Mouse (Mus musculus) midbrain, embryonic 10.5 days (tissue): ENCODE measurements around the gene 2610044O15Rik8. TPM values are rescaled to one million over a fixed set of nuclear protein-coding genes. Genes with fewer than 3 reads are reported as not detected.
"Not testable (repeated sequence)": the region's sequence is repeated elsewhere in the genome, so short reads cannot be mapped to it uniquely, and the experiment has no call there.

Experiments used
- DNase-seq: peaks from one replicate; pipeline ENCODE4 v3.0.0-alpha.2; 2017; ENCODE audit warnings: low spot score
- H3K27ac ChIP-seq: fragments of 300-500 bp; sonication (generic); replicated peaks from 2 replicates; pipeline ENCODE4 v1.5.1; 2016; ENCODE audit warnings: mild to moderate bottlenecking
- H3K27me3 ChIP-seq: fragments of 300-500 bp; sonication (generic); 2 replicates; pipeline ENCODE4 v1.6.1; 2016; ENCODE audit warnings: low read depth, mild to moderate bottlenecking; ENCODE audit not compliant: poor library complexity, severe bottlenecking
- H3K36me3 ChIP-seq: fragments of 300-500 bp; sonication (generic); 2 replicates; pipeline ENCODE4 v1.6.1; 2016; ENCODE audit warnings: mild to moderate bottlenecking, moderate library complexity
- H3K4me1 ChIP-seq: fragments of 300-500 bp; sonication (generic); 2 replicates; pipeline ENCODE4 v1.6.1; 2016
- H3K4me3 ChIP-seq: fragments of 300-500 bp; sonication (generic); 2 replicates; pipeline ENCODE4 v1.5.1; 2016; ENCODE audit warnings: mild to moderate bottlenecking, moderate library complexity
- H3K9me3 ChIP-seq: fragments of 300-500 bp; sonication (generic); replicated peaks from 2 replicates; pipeline ENCODE4 v1.6.1; 2016; ENCODE audit warnings: mild to moderate bottlenecking
- WGBS: fragments of 180-500 bp; shearing (Covaris S2); methylation state at CpG from one replicate; pipeline ENCODE4 v1.1.7; 2016; 5-methylcytosine and 5-hydroxymethylcytosine counted together
- polyA plus RNA-seq: library from polyadenylated mRNA; unstranded; fragments of >200 nt; fragmentation: Nextera tagmentation; extraction: Ambion mirVana; gene quantifications from 2 replicates; pipeline ENCODE4 v1.2.1, GENCODE M21; 2016

The 2610044O15Rik8 gene
- polyA plus RNA-seq, result 19.5 and 24.2 TPM in 2 replicates

- H3K27me3 ChIP-seq, result no peaks in the 10 kb centered on the region
- no peaks in the 10 kb centered on the region for H3K9me3 ChIP-seq
- 3% methylated on average over 18 of the region's 18 CpGs for WGBS
- H3K27ac ChIP-seq, result peak within 1 kb of the TSS; percentile 91
- peaks cover 17% of the 10 kb centered on the region for H3K4me1 ChIP-seq
- H3K36me3 ChIP-seq, result no peaks in the 10 kb centered on the region
- peak within 1 kb of the TSS; percentile 69 for H3K4me3 ChIP-seq
- peak; percentile 86 for DNase-seq
Observed at GRCm38 (mm10) chr8:129234027-129234733, at the start of gene 2610044O15Rik8. Gene 2610044O15Rik8 (minus strand): TSS chr8:129234406.

GRCm38 (mm10) chr8:129265918-129266317, 31.7 kb upstream of the 2610044O15Rik8 start:
- WGBS, result 90% methylated on average over 1 of the region's 1 CpGs
- peaks cover 45% of the 10 kb centered on the region for H3K36me3 ChIP-seq
- H3K27me3 ChIP-seq, result no peaks in the 10 kb centered on the region
- H3K4me1 ChIP-seq, result peaks cover 10% of the 10 kb centered on the region
- no peak overlapping the region for H3K4me3 ChIP-seq
- DNase-seq, result no peak
- H3K27ac ChIP-seq, result no peak overlapping the region
- peaks cover 45% of the 10 kb centered on the region for H3K9me3 ChIP-seq

- Histone ChIP-seq H3K27ac (no peak overlapping the region; the same call in 1 of the 2 replicates), H3K36me3 (peaks cover 29% of the 10 kb centered on the region), H3K4me3 (peak overlapping the region; percentile 61), H3K4me1 (peaks cover 10% of the 10 kb centered on the region), H3K27me3 (no peaks in the 10 kb centered on the region), H3K9me3 (peaks cover 34% of the 10 kb centered on the region)
- no peak for DNase-seq
- WGBS, result 93% methylated on average over 2 of the region's 2 CpGs
Observed at GRCm38 (mm10) chr8:129264296-129264695, 30.1 kb upstream of the 2610044O15Rik8 start.

- DNase-seq, result peak; percentile 76
- H3K4me1 ChIP-seq, result peaks cover 10% of the 10 kb centered on the region
- not testable (repeated sequence) for H3K27me3 ChIP-seq
- under 1% methylated on average over 24 of the region's 24 CpGs for WGBS
- peak overlapping the region; percentile 61 for H3K4me3 ChIP-seq
- H3K9me3 ChIP-seq, result peaks cover 25% of the 10 kb centered on the region
- peaks cover 19% of the 10 kb centered on the region for H3K36me3 ChIP-seq
- H3K27ac ChIP-seq, result peak overlapping the region; percentile 86
Observed at GRCm38 (mm10) chr8:129263211-129263927, 29.2 kb upstream of the 2610044O15Rik8 start.

GRCm38 (mm10) chr8:129233664-129234026, 561 bp downstream of the 2610044O15Rik8 start:
- no peaks in the 10 kb centered on the region for H3K27me3 ChIP-seq
- peaks cover 17% of the 10 kb centered on the region for H3K4me1 ChIP-seq
- H3K9me3 ChIP-seq, result no peaks in the 10 kb centered on the region
- no peak for DNase-seq
- peak overlapping the region; percentile 69 for H3K4me3 ChIP-seq
- H3K36me3 ChIP-seq, result no peaks in the 10 kb centered on the region
- WGBS, result 7% methylated on average over 9 of the region's 9 CpGs
- H3K27ac ChIP-seq, result peak overlapping the region; percentile 91

Other genes with a start within 250 kb of the 2610044O15Rik8 start
- gene Ccdc7a, start 168.9 kb downstream of the 2610044O15Rik8 start, polyA plus RNA-seq, result not detected in 2 replicates
- gene Ccdc7b, start 167.3 kb downstream of the 2610044O15Rik8 start, polyA plus RNA-seq, result not detected in 2 replicates
- gene Gm10999, start 102.7 kb downstream of the 2610044O15Rik8 start, polyA plus RNA-seq, result not detected in 2 replicates